Mouse (Mus musculus): ENCODE measurements at regions not wholly inside any gene's neighbourhood (a gene's known extent, or its start where the extent isn't known, plus 50 kb on each side); places are given as distances from the start of the nearest gene placed in this dataset.

GRCm38 (mm10) chr17:4868861-4869260, 125.3 kb upstream of the Arid1b start:
- TF ChIP-seq MAFK (IDR thresholded peaks at IDR 0.05; ENCODE audit: insufficient read depth, low read depth, low read length) (no peak), CHD2 (IDR thresholded peaks at IDR 0.05; ENCODE audit: low read depth, low read length) (no peak)

Data from ES-E14 (cell line).